In the genomic region with DNA sequence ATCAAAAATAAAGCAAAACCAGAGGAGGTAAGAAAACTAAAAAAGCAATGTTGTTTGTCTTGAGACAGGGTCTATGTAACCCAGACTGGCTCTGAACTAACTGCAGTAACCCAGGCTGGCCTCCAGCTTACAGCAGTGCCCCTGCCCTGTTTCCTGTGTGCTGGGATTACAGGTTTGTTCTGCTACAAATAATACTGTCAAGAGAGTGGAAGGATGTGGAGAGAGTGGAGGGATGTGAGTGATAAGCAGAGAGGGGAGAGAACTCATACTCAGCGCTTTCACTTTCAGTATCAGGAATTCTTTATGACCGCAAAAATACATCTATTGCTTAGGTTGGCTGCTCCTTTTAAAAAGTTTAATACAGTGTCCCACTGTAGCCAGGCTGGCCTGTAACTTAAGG, we compare ENCODE assay signal across 22 mouse cellular contexts. TPM values are rescaled to one million over a fixed set of nuclear protein-coding genes. Genes with fewer than 3 reads are reported as not detected.
DNase-seq lines count a peak whose midpoint lies in the region; ATAC-seq and TF ChIP-seq lines count a peak whose summit lies in the region.
"Had no signal": no experiment of that assay in that cellular context is flagged by ENCODE, and none has a peak within 500 bp of the region (broad histone marks: within the 10 kb centered on the region; RNA-seq: fewer than 3 reads in every experiment).

No protein-coding gene starts in this region.

- intact Hi-C loops in left cerebral cortex, adult 2 months (cut with DNase I) = no loop called here

- H3K4me2 ChIP-seq in hindbrain, embryonic 11.5 days (replicated peaks; ENCODE audit: low read depth, low read length) = no peak overlapping the region
- H3K4me2 ChIP-seq: heart, embryonic 11.5 days; hindbrain, embryonic 15.5 days; lung, embryonic 14.5 days; midbrain, embryonic 12.5 days had no signal

- no peaks in the 10 kb centered on the region for H3K27me3 ChIP-seq in hindbrain, embryonic 11.5 days (ENCODE audit: control insufficient read depth, insufficient read depth, low read length)
- no peaks in the 10 kb centered on the region for H3K27me3 ChIP-seq in hindbrain, embryonic 10.5 days (ENCODE audit: insufficient read depth, poor library complexity, severe bottlenecking)
- H3K27me3 ChIP-seq: CH12.LX; hindbrain, embryonic 15.5 days; midbrain, embryonic 12.5 days had no signal

- no peaks in the 10 kb centered on the region for H3K4me1 ChIP-seq in hindbrain, embryonic 11.5 days (replicated peaks; ENCODE audit: control insufficient read depth, insufficient read depth, low read length)
- H3K4me1 ChIP-seq in hindbrain, embryonic 10.5 days (replicated peaks) = no peaks in the 10 kb centered on the region
- H3K4me1 ChIP-seq: hindbrain, embryonic 15.5 days; midbrain, embryonic 12.5 days had no signal

- no peaks in the 10 kb centered on the region for H3K9me3 ChIP-seq in hindbrain, embryonic 11.5 days (ENCODE audit: control insufficient read depth, low read length)
- H3K9me3 ChIP-seq in hindbrain, embryonic 10.5 days = no peaks in the 10 kb centered on the region
- H3K9me3 ChIP-seq: hindbrain, embryonic 15.5 days; midbrain, embryonic 12.5 days had no signal

- H3K4me3 ChIP-seq in hindbrain, embryonic 11.5 days (ENCODE audit: low read depth, low read length) = no peak overlapping the region
- no peak overlapping the region for H3K4me3 ChIP-seq in hindbrain, embryonic 10.5 days
- no peak overlapping the region for H3K4me3 ChIP-seq in left cerebral cortex, adult 2 months
- H3K4me3 ChIP-seq: hindbrain, embryonic 15.5 days; midbrain, embryonic 12.5 days had no signal

- no peak for DNase-seq in hindbrain, embryonic 11.5 days (ENCODE audit: low spot score)
- DNase-seq in hindbrain, embryonic 10.5 days (ENCODE audit: low spot score) = no peak
- DNase-seq in thymus, postnatal 0 days (ENCODE audit: low spot score) = peak; percentile 33
- DNase-seq in thymus, postnatal 10 days (ENCODE audit: low spot score in 2 of 2) = no peak
- DNase-seq in induced T-regulatory cell, adult 2 months (ENCODE audit: low read depth) = peak; percentile 55
- no peak for DNase-seq in right cerebral cortex, postnatal 36 days (ENCODE audit: low spot score in 2 of 2)
- DNase-seq in left cerebral cortex, adult 2 months (ENCODE audit: extremely low spot score in 1 of 2, low spot score in 2 of 2) = no peak
- DNase-seq in B cell, adult 2 months = no peak
- DNase-seq: cerebellum, postnatal 25 days; gastrocnemius, postnatal 14 days; lung, embryonic 14.5 days had no signal

- ATAC-seq in hindbrain, embryonic 11.5 days (ENCODE audit: low FRiP score) = no peak

- 0 out of 2 replicates have a peak overlapping the region, but pooled peaks have one; percentile 31 for H3K9ac ChIP-seq in hindbrain, embryonic 11.5 days (ENCODE audit: low read depth, low read length)
- H3K9ac ChIP-seq: hindbrain, embryonic 15.5 days; lung, embryonic 14.5 days; midbrain, embryonic 12.5 days had no signal

- no peak for TF ChIP-seq CTCF in left cerebral cortex, adult 2 months (IDR thresholded peaks at IDR 0.05)

- H3K27ac ChIP-seq in hindbrain, embryonic 11.5 days (ENCODE audit: low read depth, low read length) = no peak overlapping the region
- H3K27ac ChIP-seq in hindbrain, embryonic 10.5 days = no peak overlapping the region
- no peak overlapping the region for H3K27ac ChIP-seq in left cerebral cortex, adult 2 months
- H3K27ac ChIP-seq: hindbrain, embryonic 15.5 days; midbrain, embryonic 12.5 days had no signal

- 96% methylated on average over 2 of the region's 2 CpGs for WGBS in hindbrain, embryonic 11.5 days
- WGBS in hindbrain, embryonic 10.5 days = 98% methylated on average over 2 of the region's 2 CpGs

- H3K36me3 ChIP-seq in hindbrain, embryonic 11.5 days (ENCODE audit: control insufficient read depth, insufficient read depth, low read length) = no peaks in the 10 kb centered on the region
- peaks cover 23% of the 10 kb centered on the region for H3K36me3 ChIP-seq in hindbrain, embryonic 10.5 days
- H3K36me3 ChIP-seq: hindbrain, embryonic 15.5 days had no signal

RNA-seq across cellular contexts. Expression of gene Mettl7a1, which starts 8.4 kb away (rescaled TPM):
- polyA plus RNA-seq in hindbrain, embryonic 11.5 days (2014; fragmentation: Nextera tagmentation; extraction: Ambion mirVana) = 3.3 and 3.4 TPM in 2 replicates
- 3.8 and 5.5 TPM in 2 replicates for polyA plus RNA-seq in hindbrain, embryonic 10.5 days (2016; fragmentation: Nextera tagmentation; extraction: Ambion mirVana)
- 4.4 and 6.4 TPM in 2 replicates for polyA plus RNA-seq in thymus, postnatal 0 days (2015; fragmentation: Nextera tagmentation; extraction: Ambion mirVana)
- 10 to 100 TPM; 30.0 to 32.2 TPM for total RNA-seq in left cerebral cortex, adult 2 months (2021)

RNA-seq across cellular contexts. Expression of gene Mettl7a3, which starts 22.4 kb away (rescaled TPM):
- polyA plus RNA-seq in hindbrain, embryonic 11.5 days (2014; fragmentation: Nextera tagmentation; extraction: Ambion mirVana) = 0.08 and 0.19 TPM in 2 replicates
- polyA plus RNA-seq in hindbrain, embryonic 10.5 days (2016; fragmentation: Nextera tagmentation; extraction: Ambion mirVana) = not detected in 2 replicates
- polyA plus RNA-seq in thymus, postnatal 0 days (2015; fragmentation: Nextera tagmentation; extraction: Ambion mirVana) = 0.13 TPM in 1 of 2 replicates, not detected in the other
- total RNA-seq in left cerebral cortex, adult 2 months (2021) = under 1 TPM in 1 of 2 experiments, not detected in 1; 0.66 TPM
- total RNA-seq: CH12.LX had no signal
- polyA plus RNA-seq: heart, embryonic 11.5 days; kidney, embryonic 14.5 days; lung, embryonic 14.5 days; midbrain, embryonic 12.5 days had no signal

RNA-seq across cellular contexts. Expression of gene Tmprss12, which starts 31.7 kb away (rescaled TPM):
- polyA plus RNA-seq in hindbrain, embryonic 11.5 days (2014; fragmentation: Nextera tagmentation; extraction: Ambion mirVana) = not detected in 2 replicates
- not detected in 2 replicates for polyA plus RNA-seq in hindbrain, embryonic 10.5 days (2016; fragmentation: Nextera tagmentation; extraction: Ambion mirVana)
- not detected in 2 replicates for polyA plus RNA-seq in thymus, postnatal 0 days (2015; fragmentation: Nextera tagmentation; extraction: Ambion mirVana)
- not detected for total RNA-seq in left cerebral cortex, adult 2 months (2021)
- total RNA-seq: adrenal gland, postnatal 4 days; CH12.LX; gastrocnemius, postnatal 14 days; layer of hippocampus, adult 18-20 months; left cerebral cortex, adult 8-10 months had no signal
- polyA plus RNA-seq: embryonic facial prominence, embryonic 11.5 days; heart, embryonic 11.5 days; hindbrain, embryonic 15.5 days; kidney, embryonic 14.5 days; limb, embryonic 14.5 days; lung, embryonic 14.5 days; midbrain, embryonic 12.5 days; urinary bladder, adult 2 months had no signal

RNA-seq across cellular contexts. Expression of gene Methig1, which starts 40.6 kb away (rescaled TPM):
- polyA plus RNA-seq in hindbrain, embryonic 11.5 days (2014; fragmentation: Nextera tagmentation; extraction: Ambion mirVana) = 0.19 TPM in 1 of 2 replicates, not detected in the other
- polyA plus RNA-seq in hindbrain, embryonic 10.5 days (2016; fragmentation: Nextera tagmentation; extraction: Ambion mirVana) = 0.21 TPM in 1 of 2 replicates, not detected in the other
- 0.18 TPM in 1 of 2 replicates, not detected in the other for polyA plus RNA-seq in thymus, postnatal 0 days (2015; fragmentation: Nextera tagmentation; extraction: Ambion mirVana)
- total RNA-seq in left cerebral cortex, adult 2 months (2021) = under 1 TPM in 1 of 2 experiments, not detected in 1; 0.68 TPM
- total RNA-seq: CH12.LX; gastrocnemius, postnatal 14 days; layer of hippocampus, adult 18-20 months had no signal
- polyA plus RNA-seq: heart, embryonic 11.5 days; hindbrain, embryonic 15.5 days; limb, embryonic 14.5 days; lung, embryonic 14.5 days; midbrain, embryonic 12.5 days; urinary bladder, adult 2 months had no signal

RNA-seq across cellular contexts. Expression of gene Mettl7a2, which starts 40.7 kb away (rescaled TPM):
- polyA plus RNA-seq in hindbrain, embryonic 11.5 days (2014; fragmentation: Nextera tagmentation; extraction: Ambion mirVana) = not detected in 2 replicates
- polyA plus RNA-seq in hindbrain, embryonic 10.5 days (2016; fragmentation: Nextera tagmentation; extraction: Ambion mirVana) = not detected in 2 replicates
- not detected in 2 replicates for polyA plus RNA-seq in thymus, postnatal 0 days (2015; fragmentation: Nextera tagmentation; extraction: Ambion mirVana)
- total RNA-seq in left cerebral cortex, adult 2 months (2021) = under 1 TPM; 0.59 to 0.89 TPM
- total RNA-seq: CH12.LX had no signal
- polyA plus RNA-seq: embryonic facial prominence, embryonic 11.5 days; heart, embryonic 11.5 days; hindbrain, embryonic 15.5 days; kidney, embryonic 14.5 days; lung, embryonic 14.5 days; midbrain, embryonic 12.5 days; urinary bladder, adult 2 months had no signal

Comparison
In these comparisons a context has a peak if more than half of its experiments do, and no peak if none do; other contexts are left out.
1. DNase-seq: peak in thymus, postnatal 0 days (single experiment) and induced T-regulatory cell, adult 2 months (single experiment); none in hindbrain, embryonic 11.5 days (single experiment), hindbrain, embryonic 10.5 days (single experiment), thymus, postnatal 10 days (0 of 2), right cerebral cortex, postnatal 36 days (0 of 2), left cerebral cortex, adult 2 months (0 of 2) and B cell, adult 2 months (0 of 2).